Mouse (Mus musculus): ENCODE measurements at regions not wholly inside any gene's neighbourhood (a gene's known extent, or its start where the extent isn't known, plus 50 kb on each side); places are given as distances from the start of the nearest gene placed in this dataset.

GRCm38 (mm10) chr8:92132526-92132925 is 224.9 kb upstream of the Irx5 start:
- DNase-seq (ENCODE audit: low read depth, low spot score) = no peak
- Histone ChIP-seq H3K4me1 (ENCODE audit: control insufficient read depth in 2 of 2, insufficient read depth in 2 of 2, low read length in 2 of 2, poor library complexity in 1 of 2) (peaks cover 4 to 23% of the 10 kb centered on the region in 2 experiments), H3K27ac (ENCODE audit: insufficient read depth, low read depth, low read length, poor library complexity, severe bottlenecking) (no peak overlapping the region), H3K4me3 (ENCODE audit: insufficient read depth in 1 of 2, low read depth in 1 of 2, low read length in 2 of 2, poor library complexity in 1 of 2, severe bottlenecking in 1 of 2) (no peak overlapping the region), H3K9me3 (ENCODE audit: control insufficient read depth, insufficient read depth, low read depth, low read length) (no peaks in the 10 kb centered on the region), H3K36me3 (ENCODE audit: control insufficient read depth, insufficient read depth, low read length, poor library complexity, severe bottlenecking) (no peaks in the 10 kb centered on the region), H3K9ac (ENCODE audit: insufficient read depth, low read depth, low read length, poor library complexity, severe bottlenecking) (no peak overlapping the region)
- TF ChIP-seq ZNF384 (IDR thresholded peaks at IDR 0.05; ENCODE audit: low read depth, low read length) (no peak), MAFK (IDR thresholded peaks at IDR 0.05; ENCODE audit: insufficient read depth, low read depth, low read length) (no peak), HCFC1 (IDR thresholded peaks at IDR 0.05; ENCODE audit: borderline replicate concordance, insufficient read depth, low read length) (no peak), ZC3H11A (IDR thresholded peaks at IDR 0.05; ENCODE audit: borderline replicate concordance, low read depth, low read length) (no peak), CHD2 (IDR thresholded peaks at IDR 0.05; ENCODE audit: low read depth, low read length) (no peak)
- in situ Hi-C loops (cut with MboI; ENCODE audit: low sequenced_read_pairs in 2 of 2, unreplicated experiment in 2 of 2) = loop anchor here in 1 of 2 experiments (10.0 kb wide), 2 partner anchors 222 to 328 kb away; partner anchors contain the start of genes Irx3 and Irx5

- peaks cover 4 to 17% of the 10 kb centered on the region in 2 experiments for H3K4me1 ChIP-seq (ENCODE audit: control insufficient read depth in 2 of 2, insufficient read depth in 2 of 2, low read length in 2 of 2, poor library complexity in 1 of 2)
- no peaks in the 10 kb centered on the region for H3K9me3 ChIP-seq (ENCODE audit: control insufficient read depth, insufficient read depth, low read depth, low read length)
- no peak for DNase-seq (ENCODE audit: low read depth, low spot score)
- in situ Hi-C loops (cut with MboI; ENCODE audit: low sequenced_read_pairs in 2 of 2, unreplicated experiment in 2 of 2) = loop anchor here in 1 of 2 experiments (10.0 kb wide), 2 partner anchors 225 to 325 kb away; partner anchors contain the start of genes Irx3 and Irx5
- TF ChIP-seq MAFK (IDR thresholded peaks at IDR 0.05; ENCODE audit: insufficient read depth, low read depth, low read length) (no peak), HCFC1 (IDR thresholded peaks at IDR 0.05; ENCODE audit: borderline replicate concordance, insufficient read depth, low read length) (no peak), ZNF384 (IDR thresholded peaks at IDR 0.05; ENCODE audit: low read depth, low read length) (no peak), ZC3H11A (IDR thresholded peaks at IDR 0.05; ENCODE audit: borderline replicate concordance, low read depth, low read length) (no peak), CHD2 (IDR thresholded peaks at IDR 0.05; ENCODE audit: low read depth, low read length) (no peak)
- H3K27ac ChIP-seq (ENCODE audit: insufficient read depth, low read depth, low read length, poor library complexity, severe bottlenecking) = no peak overlapping the region
- no peaks in the 10 kb centered on the region for H3K36me3 ChIP-seq (ENCODE audit: control insufficient read depth, insufficient read depth, low read length, poor library complexity, severe bottlenecking)
- no peak overlapping the region for H3K4me3 ChIP-seq (ENCODE audit: insufficient read depth in 1 of 2, low read depth in 1 of 2, low read length in 2 of 2, poor library complexity in 1 of 2, severe bottlenecking in 1 of 2)
- no peak overlapping the region for H3K9ac ChIP-seq (ENCODE audit: insufficient read depth, low read depth, low read length, poor library complexity, severe bottlenecking)
Measured at GRCm38 (mm10) chr8:92130025-92130557, 227.3 kb upstream of the Irx5 start.

GRCm38 (mm10) chr8:92129241-92130015 is 228.0 kb upstream of the Irx5 start:
- Histone ChIP-seq H3K4me3 (ENCODE audit: insufficient read depth in 1 of 2, low read depth in 1 of 2, low read length in 2 of 2, poor library complexity in 1 of 2, severe bottlenecking in 1 of 2) (no peak overlapping the region), H3K27ac (ENCODE audit: insufficient read depth, low read depth, low read length, poor library complexity, severe bottlenecking) (no peak overlapping the region), H3K9me3 (ENCODE audit: control insufficient read depth, insufficient read depth, low read depth, low read length) (no peaks in the 10 kb centered on the region), H3K4me1 (ENCODE audit: control insufficient read depth in 2 of 2, insufficient read depth in 2 of 2, low read length in 2 of 2, poor library complexity in 1 of 2) (peaks cover 0 to 14% of the 10 kb centered on the region in 2 experiments; a peak in 3 of 4 replicates), H3K36me3 (ENCODE audit: control insufficient read depth, insufficient read depth, low read length, poor library complexity, severe bottlenecking) (no peaks in the 10 kb centered on the region), H3K9ac (ENCODE audit: insufficient read depth, low read depth, low read length, poor library complexity, severe bottlenecking) (no peak overlapping the region)
- TF ChIP-seq CHD2 (IDR thresholded peaks at IDR 0.05; ENCODE audit: low read depth, low read length) = no peak
- TF ChIP-seq MAFK (IDR thresholded peaks at IDR 0.05; ENCODE audit: insufficient read depth, low read depth, low read length) = no peak
- TF ChIP-seq HCFC1 (IDR thresholded peaks at IDR 0.05; ENCODE audit: borderline replicate concordance, insufficient read depth, low read length) = no peak
- no peak for TF ChIP-seq ZNF384 (IDR thresholded peaks at IDR 0.05; ENCODE audit: low read depth, low read length)
- TF ChIP-seq ZC3H11A (IDR thresholded peaks at IDR 0.05; ENCODE audit: borderline replicate concordance, low read depth, low read length) = no peak
- DNase-seq (ENCODE audit: low read depth, low spot score) = no peak
- in situ Hi-C loops (cut with MboI; ENCODE audit: low sequenced_read_pairs in 2 of 2, unreplicated experiment in 2 of 2) = loop anchor here in 1 of 2 experiments (10.0 kb wide), 2 partner anchors 225 to 325 kb away; partner anchors contain the start of genes Irx3 and Irx5

GRCm38 (mm10) chr8:92125631-92126030 is 231.8 kb upstream of the Irx5 start:
- H3K27ac ChIP-seq (ENCODE audit: insufficient read depth, low read depth, low read length, poor library complexity, severe bottlenecking) = no peak overlapping the region
- in situ Hi-C loops (cut with MboI; ENCODE audit: low sequenced_read_pairs in 2 of 2, unreplicated experiment in 2 of 2) = no loop called here
- H3K9me3 ChIP-seq (ENCODE audit: control insufficient read depth, insufficient read depth, low read depth, low read length) = no peaks in the 10 kb centered on the region
- DNase-seq (ENCODE audit: low read depth, low spot score) = no peak
- H3K4me3 ChIP-seq (ENCODE audit: insufficient read depth in 1 of 2, low read depth in 1 of 2, low read length in 2 of 2, poor library complexity in 1 of 2, severe bottlenecking in 1 of 2) = no peak overlapping the region
- H3K4me1 ChIP-seq (ENCODE audit: control insufficient read depth in 2 of 2, insufficient read depth in 2 of 2, low read length in 2 of 2, poor library complexity in 1 of 2) = no peaks in the 10 kb centered on the region
- H3K9ac ChIP-seq (ENCODE audit: insufficient read depth, low read depth, low read length, poor library complexity, severe bottlenecking) = no peak overlapping the region
- TF ChIP-seq ZC3H11A (IDR thresholded peaks at IDR 0.05; ENCODE audit: borderline replicate concordance, low read depth, low read length) (no peak), CHD2 (IDR thresholded peaks at IDR 0.05; ENCODE audit: low read depth, low read length) (no peak), MAFK (IDR thresholded peaks at IDR 0.05; ENCODE audit: insufficient read depth, low read depth, low read length) (no peak), ZNF384 (IDR thresholded peaks at IDR 0.05; ENCODE audit: low read depth, low read length) (no peak), HCFC1 (IDR thresholded peaks at IDR 0.05; ENCODE audit: borderline replicate concordance, insufficient read depth, low read length) (no peak)
- H3K36me3 ChIP-seq (ENCODE audit: control insufficient read depth, insufficient read depth, low read length, poor library complexity, severe bottlenecking) = no peaks in the 10 kb centered on the region
